In genomic region chr10:88892560-88893087, GRCm38 (mm10) we compare ENCODE assay signal across 24 mouse cellular contexts.
DNase-seq lines count a peak whose midpoint lies in the region; ATAC-seq lines count a peak whose summit lies in the region.
"Had no signal": no experiment of that assay in that cellular context is flagged by ENCODE, and none has a peak within 500 bp of the region (broad histone marks: within the 10 kb centered on the region; RNA-seq: fewer than 3 reads in every experiment).

No protein-coding gene starts in this region.

- DNase-seq in frontal cortex, postnatal 10 days (ENCODE audit: low spot score in 2 of 2): no peak
- DNase-seq in NIH3T3 (ENCODE audit: low read depth): peak; percentile 26
- peak; percentile 28 for DNase-seq in fat pad, adult 2 months (ENCODE audit: extremely low read depth, low read depth, low spot score)
- DNase-seq in cerebellum, postnatal 4 days (ENCODE audit: low spot score in 2 of 2): no peak
- no peak for DNase-seq in lung, adult 18-20 months
- no peak for DNase-seq in cerebellum, adult 11-12 months
- DNase-seq: adrenal gland, postnatal 10 days; adrenal gland, postnatal 36 days; B cell, adult 2 months; cerebellum, adult 11 months; cerebellum, adult 8-10 months; cerebellum, postnatal 10 days; cerebellum, postnatal 36 days; gastrocnemius, postnatal 25 days; heart, adult 2 months; heart, postnatal 14 days; heart, postnatal 4 days; kidney, adult 18-20 months had no signal

- ATAC-seq in frontal cortex, adult (ENCODE audit: low TSS enrichment): peak; percentile 90
- ATAC-seq: forebrain, embryonic 13.5 days; forebrain, embryonic 16.5 days; hindbrain, postnatal 0 days; inflammation-experienced regulatory T-cells, adult 6 months; intestine, embryonic 16.5 days had no signal

Comparison
In these comparisons a context has a peak if more than half of its experiments do, and no peak if none do; other contexts are left out.
1. DNase-seq: peak in NIH3T3 (single experiment) and fat pad, adult 2 months (single experiment); none in frontal cortex, postnatal 10 days (0 of 2), cerebellum, postnatal 4 days (0 of 2), lung, adult 18-20 months (0 of 2) and cerebellum, adult 11-12 months (single experiment).